Mouse (Mus musculus) testis, adult 2 months (tissue): ENCODE measurements at regions not wholly inside any gene's neighbourhood (a gene's known extent, or its start where the extent isn't known, plus 50 kb on each side); places are given as distances from the start of the nearest gene placed in this dataset.

Experiments used
- H3K27ac ChIP-seq: fragments of 200-500 bp; 2 replicates; pipeline ENCODE4 v1.5.1; 2012; ENCODE audit warnings: low read depth, low read length; ENCODE audit not compliant: control insufficient read depth, insufficient read depth
- H3K27me3 ChIP-seq: fragments of 200-500 bp; 2 replicates; pipeline ENCODE4 v1.6.1; 2012; ENCODE audit warnings: mild to moderate bottlenecking, low read length, moderate library complexity; ENCODE audit not compliant: control insufficient read depth, insufficient read depth
- H3K36me3 ChIP-seq: fragments of 200-500 bp; 2 replicates; pipeline ENCODE4 v1.6.1; 2012; ENCODE audit warnings: mild to moderate bottlenecking, low read length; ENCODE audit not compliant: control insufficient read depth, insufficient read depth
- H3K4me1 ChIP-seq: fragments of 200-500 bp; 2 replicates; pipeline ENCODE4 v1.6.1; 2012; ENCODE audit warnings: low read length; ENCODE audit not compliant: control insufficient read depth, insufficient read depth
- H3K4me3 ChIP-seq: fragments of 200-500 bp; 2 replicates; pipeline ENCODE4 v1.5.1; 2012; ENCODE audit warnings: low read depth, mild to moderate bottlenecking, low read length, moderate library complexity, mixed read lengths; ENCODE audit not compliant: control insufficient read depth
- CTCF ChIP-seq: fragments of 200-500 bp; IDR thresholded peaks from 2 replicates; pipeline ENCODE4 v1.5.1; 2012; ENCODE audit warnings: low read depth, mild to moderate bottlenecking, inconsistent platforms, low read length, moderate library complexity; ENCODE audit not compliant: control insufficient read depth, insufficient read depth, insufficient replicate concordance
- POLR2A ChIP-seq: fragments of 200-500 bp; IDR thresholded peaks from 2 replicates; pipeline ENCODE4 v1.6.1; 2012; ENCODE audit warnings: low read depth, mild to moderate bottlenecking, inconsistent platforms, low read length, moderate library complexity; ENCODE audit not compliant: control insufficient read depth

DNA sequence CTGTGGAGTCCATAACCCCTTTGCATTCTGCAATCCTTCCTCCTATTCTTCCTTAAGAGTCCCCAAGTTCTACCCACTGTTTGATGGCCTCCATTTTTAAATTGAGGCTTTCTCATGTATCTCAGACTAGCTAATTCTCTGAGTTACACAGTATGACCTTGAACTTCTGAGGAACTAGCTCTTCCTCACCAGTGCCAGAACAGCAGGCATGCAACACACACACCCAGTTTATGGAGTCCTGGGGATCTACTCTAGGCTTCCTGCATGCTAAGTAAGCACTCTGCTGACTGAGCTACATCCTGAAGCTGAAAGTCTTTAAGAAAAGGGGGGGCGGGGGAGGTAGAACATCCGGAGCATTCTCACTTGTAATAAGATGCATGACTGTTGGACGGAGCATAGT lies 159.2 kb upstream of the Klf6 start:
- no peak overlapping the region for H3K4me3 ChIP-seq
- H3K27ac ChIP-seq: no peak overlapping the region
- TF ChIP-seq POLR2A (no peak), CTCF (no peak)
- H3K36me3 ChIP-seq: no peaks in the 10 kb centered on the region
- H3K27me3 ChIP-seq: no peaks in the 10 kb centered on the region
- H3K4me1 ChIP-seq: no peaks in the 10 kb centered on the region

DNA sequence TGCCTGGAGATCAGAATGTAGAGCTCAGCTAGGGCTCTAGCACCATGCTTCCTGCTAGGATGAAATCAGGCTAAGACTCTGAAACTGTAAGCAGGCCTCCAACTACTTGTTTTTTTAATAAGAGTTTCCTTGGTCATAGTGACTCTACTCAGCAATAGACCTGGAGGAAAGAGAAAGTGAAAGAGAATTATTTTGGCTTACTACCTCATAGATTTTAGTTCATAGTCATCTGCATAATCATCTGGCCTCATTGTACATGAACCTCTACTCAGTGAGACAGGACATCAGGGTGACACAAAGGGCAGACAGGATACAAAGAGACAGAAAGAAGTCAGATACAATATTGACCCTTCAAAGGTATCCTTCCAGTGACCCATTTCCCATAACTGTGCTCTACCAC lies 156.3 kb upstream of the Klf6 start:
- TF ChIP-seq POLR2A (no peak), CTCF (no peak)
- no peaks in the 10 kb centered on the region for H3K4me1 ChIP-seq
- no peaks in the 10 kb centered on the region for H3K36me3 ChIP-seq
- no peak overlapping the region for H3K27ac ChIP-seq
- H3K27me3 ChIP-seq: no peaks in the 10 kb centered on the region
- no peak overlapping the region for H3K4me3 ChIP-seq

DNA sequence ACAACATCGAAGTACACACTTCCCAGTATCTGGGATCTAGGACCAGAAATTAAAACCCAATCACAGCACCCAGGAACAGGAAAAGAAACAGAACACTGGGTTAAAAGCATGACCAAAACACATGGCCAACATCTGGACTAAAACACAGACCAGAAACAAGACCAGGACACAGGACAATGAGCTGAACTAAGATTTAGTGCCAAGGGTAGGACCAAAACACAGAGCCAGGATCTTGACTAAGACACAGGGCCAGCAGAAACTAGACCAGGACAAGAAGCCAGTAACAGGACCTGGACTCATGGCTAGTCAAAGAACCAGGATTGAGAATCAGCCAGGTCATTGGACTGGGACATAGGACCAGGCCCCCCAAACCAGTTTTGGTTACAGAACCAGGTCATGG lies 149.6 kb upstream of the Klf6 start:
- H3K27ac ChIP-seq: no peak overlapping the region
- H3K36me3 ChIP-seq: no peaks in the 10 kb centered on the region
- no peak overlapping the region for H3K4me3 ChIP-seq
- H3K4me1 ChIP-seq: peaks cover 2% of the 10 kb centered on the region; the same call in 1 of the 2 replicates
- no peaks in the 10 kb centered on the region for H3K27me3 ChIP-seq
- TF ChIP-seq CTCF (no peak), POLR2A (no peak)

DNA sequence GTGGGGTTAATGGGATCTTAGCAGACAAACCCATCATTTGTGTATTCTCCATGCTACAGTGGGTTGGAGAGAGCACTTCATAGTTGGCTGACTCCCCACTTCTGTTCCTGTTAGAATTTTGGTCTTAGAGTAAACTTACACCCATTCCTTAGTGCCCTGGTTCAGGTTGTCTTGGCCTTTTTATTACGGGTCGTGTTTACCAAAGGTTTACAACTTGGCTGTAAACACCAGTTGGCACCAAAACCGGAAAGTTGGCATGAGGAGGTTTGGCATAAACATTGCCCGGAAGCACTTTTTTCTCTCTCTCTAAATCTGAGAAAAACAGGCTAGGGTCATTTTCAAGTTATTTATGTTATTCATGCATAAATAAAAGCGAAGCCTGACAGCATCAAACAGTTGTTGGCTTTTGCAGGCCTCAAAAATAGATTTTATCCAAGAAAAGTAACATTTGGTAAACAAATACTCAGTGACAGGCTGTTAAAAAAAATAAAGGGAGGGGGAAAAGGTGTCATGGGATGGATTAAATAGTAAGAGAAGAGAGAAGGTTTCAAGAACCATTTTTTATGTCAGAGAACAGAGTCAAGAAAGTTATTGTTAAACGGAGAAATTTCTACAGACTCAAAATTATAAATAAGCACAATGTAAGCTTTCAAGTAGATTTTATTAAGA lies 148.0 kb upstream of the Klf6 start:
- Histone ChIP-seq H3K27ac (no peak overlapping the region), H3K36me3 (no peaks in the 10 kb centered on the region), H3K27me3 (no peaks in the 10 kb centered on the region), H3K4me1 (peaks cover 2% of the 10 kb centered on the region; the same call in 1 of the 2 replicates), H3K4me3 (no peak overlapping the region)
- TF ChIP-seq POLR2A: no peak
- TF ChIP-seq CTCF: no peak

DNA sequence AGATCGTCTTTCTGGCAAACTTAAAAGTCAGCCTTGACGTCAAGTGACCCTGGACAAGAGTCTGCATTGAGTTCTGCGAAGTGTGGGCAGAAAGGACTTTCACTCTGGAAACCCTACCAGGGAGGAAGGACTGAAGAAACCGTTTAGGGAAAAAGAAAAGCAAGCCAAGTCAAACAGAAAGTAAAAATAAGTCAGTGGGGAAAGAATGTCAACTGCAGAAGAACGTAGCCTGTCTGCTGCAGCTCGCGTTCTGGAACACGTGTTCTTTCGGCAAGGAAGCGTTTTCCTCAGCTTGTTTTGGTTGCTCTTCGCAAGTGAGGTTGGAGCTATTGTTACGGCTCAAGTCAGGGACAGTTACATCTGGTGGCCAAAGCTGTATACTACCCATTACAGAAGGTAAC lies 147.1 kb upstream of the Klf6 start:
- Histone ChIP-seq H3K4me3 (peak overlapping the region; percentile 31; the same call in 1 of the 2 replicates), H3K27ac (peak overlapping the region; percentile 70), H3K36me3 (no peaks in the 10 kb centered on the region), H3K4me1 (peaks cover 2% of the 10 kb centered on the region; the same call in 1 of the 2 replicates), H3K27me3 (no peaks in the 10 kb centered on the region)
- TF ChIP-seq CTCF: no peak
- no peak for TF ChIP-seq POLR2A

DNA sequence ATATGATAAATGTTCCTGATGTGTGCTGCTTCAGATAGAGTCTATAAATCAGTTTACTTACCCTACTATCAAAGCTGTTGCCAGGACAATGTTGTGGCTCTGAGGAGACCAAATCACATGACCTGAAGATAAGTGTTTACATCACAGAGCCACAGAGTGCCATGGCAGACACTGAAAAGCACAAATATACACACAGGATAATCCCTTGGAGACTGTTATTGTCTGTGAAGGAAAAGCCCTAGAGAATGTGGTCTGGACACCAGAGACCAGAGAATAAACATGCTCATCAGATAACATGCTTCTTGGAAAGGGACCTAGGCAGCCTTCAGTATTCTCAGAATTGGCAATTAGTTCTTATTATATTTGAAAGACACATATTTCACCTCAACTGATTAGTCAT lies 146.5 kb upstream of the Klf6 start:
- no peak overlapping the region for H3K4me3 ChIP-seq
- peaks cover 2% of the 10 kb centered on the region; the same call in 1 of the 2 replicates for H3K4me1 ChIP-seq
- no peak overlapping the region for H3K27ac ChIP-seq
- TF ChIP-seq CTCF (no peak), POLR2A (no peak)
- no peaks in the 10 kb centered on the region for H3K27me3 ChIP-seq
- no peaks in the 10 kb centered on the region for H3K36me3 ChIP-seq

DNA sequence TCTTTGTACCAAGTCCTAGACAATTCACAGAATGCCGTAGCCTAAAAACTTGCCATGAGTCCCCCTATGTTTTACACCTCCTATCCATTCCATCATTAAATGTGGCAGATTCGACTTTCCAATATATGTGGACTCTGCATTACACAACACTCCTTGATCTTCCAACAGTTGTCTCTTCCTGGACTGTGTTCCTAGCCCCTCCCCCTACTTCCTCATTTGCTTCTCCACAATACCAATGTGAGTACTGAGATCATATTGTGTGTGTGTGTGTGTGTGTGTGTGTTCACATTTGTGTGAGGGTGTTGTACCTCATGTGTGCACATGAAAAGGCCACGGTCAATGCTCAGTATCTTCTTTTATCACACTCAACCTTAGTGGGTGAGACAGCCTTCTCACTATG lies 144.5 kb upstream of the Klf6 start:
- TF ChIP-seq POLR2A: no peak
- Histone ChIP-seq H3K27ac (no peak overlapping the region), H3K27me3 (no peaks in the 10 kb centered on the region), H3K36me3 (no peaks in the 10 kb centered on the region), H3K4me3 (no peak overlapping the region), H3K4me1 (peaks cover 2% of the 10 kb centered on the region; the same call in 1 of the 2 replicates)

DNA sequence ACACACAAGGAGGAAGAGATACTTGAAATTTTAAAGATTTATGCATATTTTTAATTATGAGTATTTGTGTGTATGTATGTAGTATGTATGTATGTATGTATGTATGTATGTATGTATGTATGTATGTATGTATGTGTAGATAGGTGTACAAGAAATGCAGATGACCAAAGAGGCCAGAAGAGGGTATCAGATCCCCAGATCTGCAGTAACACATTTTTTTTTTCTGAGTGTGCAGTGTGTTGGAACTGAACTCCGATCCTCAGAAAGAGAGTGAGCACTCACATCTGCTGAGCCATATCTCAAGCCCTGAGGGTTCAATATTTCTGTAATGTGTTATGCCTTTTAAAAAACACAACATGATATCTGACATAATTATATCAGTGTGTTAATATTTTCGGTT lies 138.0 kb upstream of the Klf6 start:
- Histone ChIP-seq H3K4me3 (no peak overlapping the region), H3K27me3 (no peaks in the 10 kb centered on the region), H3K36me3 (no peaks in the 10 kb centered on the region), H3K27ac (no peak overlapping the region), H3K4me1 (no peaks in the 10 kb centered on the region)
- no peak for TF ChIP-seq POLR2A
- TF ChIP-seq CTCF: no peak
